Mouse (Mus musculus) spleen, adult 2 months (tissue): ENCODE results near the gene Trim41. TPM values are rescaled to one million over a fixed set of nuclear protein-coding genes. Genes with fewer than 3 reads are reported as not detected.

ENCODE experiments used
- DNase-seq, 2 experiments: peaks; one replicate each; pipeline versions ENCODE4 v3.0.0 to v3.0.0-alpha.2; 2012 to 2021; ENCODE audit warnings: low spot score in 2 of 2, low read depth in 1 of 2
- H3K27ac ChIP-seq: fragments of 200-500 bp; 2 replicates; pipeline ENCODE4 v1.5.1; 2012; ENCODE audit warnings: low read length, inconsistent platforms; ENCODE audit not compliant: insufficient read depth
- H3K27me3 ChIP-seq: fragments of 200-500 bp; 2 replicates; pipeline ENCODE4 v1.6.1; 2012; ENCODE audit warnings: mild to moderate bottlenecking, moderate library complexity, low read length, inconsistent platforms; ENCODE audit not compliant: control insufficient read depth, insufficient read depth
- H3K36me3 ChIP-seq: fragments of 200-500 bp; 2 replicates; pipeline ENCODE4 v1.6.1; 2012; ENCODE audit warnings: mild to moderate bottlenecking, low read length, inconsistent platforms; ENCODE audit not compliant: control insufficient read depth, insufficient read depth
- H3K4me1 ChIP-seq: fragments of 200-500 bp; 2 replicates; pipeline ENCODE4 v1.6.1; 2011; ENCODE audit warnings: inconsistent platforms; ENCODE audit not compliant: control insufficient read depth, insufficient read depth, insufficient read length
- H3K4me3 ChIP-seq: fragments of 200-500 bp; 2 replicates; pipeline ENCODE4 v1.5.1; 2011; ENCODE audit warnings: mild to moderate bottlenecking, inconsistent platforms; ENCODE audit not compliant: insufficient read depth, insufficient read length; ENCODE audit errors: extremely low read depth
- CTCF ChIP-seq: fragments of 200-500 bp; IDR thresholded peaks from 2 replicates; pipeline ENCODE4 v1.5.1; 2011; ENCODE audit warnings: mild to moderate bottlenecking, inconsistent platforms; ENCODE audit not compliant: insufficient read depth, insufficient read length, insufficient replicate concordance; ENCODE audit errors: extremely low read depth
- POLR2A ChIP-seq: fragments of 200-500 bp; IDR thresholded peaks from 2 replicates; pipeline ENCODE4 v1.6.1; 2011; ENCODE audit warnings: low read depth, low read length, inconsistent platforms
- WGBS: fragments of 180-500 bp; shearing (Covaris S2); methylation state at CpG from one replicate; pipeline ENCODE4 v1.1.7; 2018; 5-methylcytosine and 5-hydroxymethylcytosine counted together
- polyA plus RNA-seq: library from polyadenylated mRNA; depleted of rRNA; stranded (reverse); fragments of >200 nt; gene quantifications from 2 replicates; pipeline ENCODE4 v1.2.3, GENCODE M21; 2012; rRNA removed

Gene Trim41
- polyA plus RNA-seq = 24.4 and 24.7 TPM in 2 replicates

GRCm38 (mm10) chr11:48816800-48817665 lies at the start of gene Trim41:
Gene Trim41 (minus strand): TSS chr11:48817353.
- Histone ChIP-seq H3K4me3 (peak within 1 kb of the TSS; percentile 98), H3K36me3 (no peaks in the 10 kb centered on the region), H3K27me3 (no peaks in the 10 kb centered on the region), H3K4me1 (peaks cover 9% of the 10 kb centered on the region), H3K27ac (peak within 1 kb of the TSS; percentile 98)
- WGBS = under 1% methylated on average over 75 of the region's 77 CpGs
- TF ChIP-seq CTCF (no peak), POLR2A (peak; percentile 73)
- peak; percentile 98 to 99 for DNase-seq

DNA sequence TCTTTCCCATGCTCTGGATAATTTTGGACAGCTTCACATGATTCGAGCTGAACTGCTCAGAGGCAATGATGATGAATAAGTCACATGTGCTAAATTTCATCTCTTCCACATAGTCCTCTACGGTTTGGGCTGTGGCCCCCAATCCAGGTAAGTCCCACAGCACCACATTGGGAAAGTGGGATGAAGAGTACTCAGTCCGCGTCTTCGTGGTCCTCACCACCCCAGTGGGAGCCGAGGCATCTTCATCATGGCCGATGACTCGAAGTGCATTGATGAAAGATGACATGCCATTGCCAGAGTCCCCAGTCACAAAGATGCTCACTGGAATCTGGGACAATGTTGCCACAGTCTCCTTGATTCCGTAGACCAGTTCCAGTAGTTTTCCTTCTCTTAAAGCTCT lies 49.3 kb upstream of the Trim41 start:
- no peaks in the 10 kb centered on the region for H3K27me3 ChIP-seq
- DNase-seq = no peak
- TF ChIP-seq CTCF (no peak), POLR2A (no peak)
- peaks cover 26% of the 10 kb centered on the region for H3K36me3 ChIP-seq
- no peak overlapping the region for H3K4me3 ChIP-seq
- 97% methylated on average over 9 of the region's 9 CpGs for WGBS
- H3K27ac ChIP-seq = no peak overlapping the region
- no peaks in the 10 kb centered on the region for H3K4me1 ChIP-seq

DNA sequence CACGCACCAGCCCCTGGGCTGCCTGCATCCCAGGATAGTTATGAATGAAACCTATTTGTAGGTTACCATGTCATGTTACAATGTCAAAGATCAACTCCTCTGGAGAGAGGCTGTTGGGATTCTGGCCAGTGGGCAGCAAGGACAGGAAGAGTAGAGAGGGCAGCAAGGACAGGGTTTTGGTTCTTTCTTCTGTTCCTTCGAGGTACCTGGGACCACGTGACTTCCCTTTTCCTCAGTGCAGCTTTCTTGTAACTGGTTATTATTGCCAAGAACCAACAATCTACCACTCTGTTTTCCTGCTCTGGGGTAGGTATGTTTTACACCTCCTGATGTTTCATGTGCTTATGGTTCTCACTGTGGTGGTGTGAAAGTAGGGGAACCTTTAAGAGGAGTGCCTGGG lies 46.7 kb upstream of the Trim41 start:
- TF ChIP-seq CTCF (no peak), POLR2A (no peak)
- WGBS = 62% methylated on average over 3 of the region's 3 CpGs
- H3K27ac ChIP-seq = no peak overlapping the region
- peaks cover 26% of the 10 kb centered on the region for H3K36me3 ChIP-seq
- H3K4me1 ChIP-seq = no peaks in the 10 kb centered on the region
- no peaks in the 10 kb centered on the region for H3K27me3 ChIP-seq
- no peak for DNase-seq
- no peak overlapping the region for H3K4me3 ChIP-seq

- TF ChIP-seq CTCF = no peak
- no peak for TF ChIP-seq POLR2A
- DNase-seq = no peak
- Histone ChIP-seq H3K27ac (no peak overlapping the region), H3K4me3 (no peak overlapping the region), H3K36me3 (peaks cover 24% of the 10 kb centered on the region), H3K27me3 (no peaks in the 10 kb centered on the region), H3K4me1 (no peaks in the 10 kb centered on the region)
- WGBS = 95% methylated on average over 1 of the region's 1 CpGs
Observed at GRCm38 (mm10) chr11:48862784-48863319, 45.7 kb upstream of the Trim41 start.

DNA sequence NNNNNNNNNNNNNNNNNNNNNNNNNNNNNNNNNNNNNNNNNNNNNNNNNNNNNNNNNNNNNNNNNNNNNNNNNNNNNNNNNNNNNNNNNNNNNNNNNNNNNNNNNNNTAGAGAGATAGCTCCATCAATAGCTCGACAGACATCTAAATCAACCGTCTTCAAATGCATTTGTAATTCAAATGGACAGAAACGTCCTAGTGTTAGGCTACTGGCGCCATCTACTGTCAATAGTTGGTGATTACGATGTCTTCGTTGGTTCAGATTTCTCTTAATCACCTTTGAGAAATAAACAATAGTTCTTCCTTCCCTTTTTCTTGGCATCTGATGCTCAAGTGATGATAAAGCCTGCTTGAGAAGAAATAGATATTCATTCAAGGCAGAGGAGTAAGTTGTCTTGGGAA lies 41.9 kb upstream of the Trim41 start:
- no peak overlapping the region for H3K4me3 ChIP-seq
- WGBS = under 1% methylated on average over 6 of the region's 6 CpGs

DNA sequence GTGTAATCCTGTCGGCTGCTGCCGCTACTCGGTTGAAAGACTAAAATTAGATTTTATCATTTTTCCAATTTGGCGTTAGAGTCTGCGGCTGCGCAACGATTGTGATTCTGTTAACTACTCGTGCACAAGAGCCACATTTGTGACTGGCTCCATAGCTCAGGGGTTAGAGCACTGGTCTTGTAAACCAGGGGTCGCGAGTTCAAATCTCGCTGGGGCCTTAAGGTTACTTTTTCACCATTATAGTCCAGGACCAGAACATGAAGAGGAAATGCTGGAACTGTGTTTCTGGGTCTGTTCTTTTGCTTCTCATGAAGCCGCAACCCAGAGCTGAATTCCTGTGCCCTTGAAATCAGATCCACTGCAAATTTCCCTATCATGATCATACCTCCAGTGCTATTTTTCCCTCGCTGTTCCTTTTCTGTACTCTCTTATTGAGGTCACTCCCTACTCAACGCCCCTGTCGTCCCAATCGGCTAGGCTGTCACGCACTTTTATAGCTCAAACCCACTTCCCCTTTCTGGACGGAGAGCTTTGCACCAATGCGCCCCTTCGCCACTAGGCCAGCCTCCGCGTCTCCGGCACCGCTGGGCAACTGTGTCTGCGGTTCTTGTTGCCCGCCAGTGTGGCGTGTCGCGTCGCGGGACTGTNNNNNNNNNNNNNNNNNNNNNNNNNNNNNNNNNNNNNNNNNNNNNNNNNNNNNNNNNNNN lies 36.5 kb upstream of the Trim41 start:
- Histone ChIP-seq H3K4me1 (peaks cover 12% of the 10 kb centered on the region; the same call in 1 of the 2 replicates), H3K36me3 (peaks cover 3% of the 10 kb centered on the region), H3K27me3 (no peaks in the 10 kb centered on the region), H3K27ac (peak overlapping the region; percentile 58), H3K4me3 (peak overlapping the region; percentile 57)
- DNase-seq = peak; percentile 69 to 81
- TF ChIP-seq CTCF = peak; percentile 8; the same call in 1 of the 2 replicates
- no peak; the same call in 1 of the 2 replicates for TF ChIP-seq POLR2A
- 2% methylated on average over 31 of the region's 31 CpGs for WGBS

More for the DNA sequence above, 41.9 kb upstream of the Trim41 start:
- DNase-seq = peak; percentile 58 to 70
- Histone ChIP-seq H3K27me3 (no peaks in the 10 kb centered on the region), H3K36me3 (no peaks in the 10 kb centered on the region), H3K4me1 (peaks cover 5% of the 10 kb centered on the region; the same call in 1 of the 2 replicates), H3K27ac (no peak overlapping the region)
- TF ChIP-seq POLR2A (no peak), CTCF (peak; percentile 20; the same call in 1 of the 2 replicates)
